Mouse (Mus musculus) heart, embryonic 11.5 days (tissue): Measurements from ENCODE around the gene Rapgef1. TPM values are rescaled to one million over a fixed set of nuclear protein-coding genes. Genes with fewer than 3 reads are reported as not detected.

Source experiments
- ATAC-seq: fragments of 200-750 bp; cut with Nextera tagmentation; replicated peaks from 2 replicates; pipeline ENCODE4 v1.8.0; 2017; ENCODE audit warnings: moderate library complexity; ENCODE audit not compliant: insufficient number of reproducible peaks, low FRiP score, low TSS enrichment
- H3K27ac ChIP-seq: fragments of 300-500 bp; sonication (generic); 2 replicates; pipeline ENCODE4 v1.5.1; 2014; ENCODE audit warnings: mild to moderate bottlenecking, low read depth, low read length
- H3K27me3 ChIP-seq: fragments of 300-500 bp; sonication (generic); 2 replicates; pipeline ENCODE4 v1.6.1; 2014; ENCODE audit warnings: mild to moderate bottlenecking, low read length, mixed read lengths; ENCODE audit not compliant: control insufficient read depth, insufficient read depth
- H3K36me3 ChIP-seq: fragments of 300-500 bp; sonication (generic); 2 replicates; pipeline ENCODE4 v1.6.1; 2014; ENCODE audit warnings: mild to moderate bottlenecking, low read length, moderate library complexity, mixed read lengths; ENCODE audit not compliant: control insufficient read depth, insufficient read depth
- H3K4me1 ChIP-seq: fragments of 300-500 bp; sonication (generic); 2 replicates; pipeline ENCODE4 v1.6.1; 2014; ENCODE audit warnings: low read length; ENCODE audit not compliant: control insufficient read depth, insufficient read depth
- H3K4me2 ChIP-seq: fragments of 300-500 bp; sonication (generic); 2 replicates; pipeline ENCODE4 v1.6.1; 2014; ENCODE audit warnings: mild to moderate bottlenecking, moderate library complexity
- H3K4me3 ChIP-seq: fragments of 300-500 bp; sonication (generic); 2 replicates; pipeline ENCODE4 v1.5.1; 2014; ENCODE audit warnings: low read depth, low read length
- H3K9ac ChIP-seq: fragments of 300-500 bp; sonication (generic); 2 replicates; pipeline ENCODE4 v1.6.1; 2014; ENCODE audit warnings: mild to moderate bottlenecking, low read depth, low read length, moderate library complexity
- H3K9me3 ChIP-seq: fragments of 300-500 bp; sonication (generic); replicated peaks from 2 replicates; pipeline ENCODE4 v1.6.1; 2016; ENCODE audit warnings: low read length; ENCODE audit not compliant: control insufficient read depth
- WGBS: fragments of 180-500 bp; shearing (Covaris S2); extraction: QIAGEN DNeasy Blood & Tissue Kit; methylation state at CpG from one replicate; pipeline ENCODE4 v1.1.7; 2014; ENCODE audit not compliant: insufficient replicate concordance; 5-methylcytosine and 5-hydroxymethylcytosine counted together
- polyA plus RNA-seq: library from polyadenylated mRNA; unstranded; fragments of >200 nt; fragmentation: Nextera tagmentation; extraction: Ambion mirVana; gene quantifications from 2 replicates; pipeline ENCODE4 v1.2.1, GENCODE M21; 2014

Rapgef1 gene
- 9.1 and 9.8 TPM in 2 replicates for polyA plus RNA-seq

DNA sequence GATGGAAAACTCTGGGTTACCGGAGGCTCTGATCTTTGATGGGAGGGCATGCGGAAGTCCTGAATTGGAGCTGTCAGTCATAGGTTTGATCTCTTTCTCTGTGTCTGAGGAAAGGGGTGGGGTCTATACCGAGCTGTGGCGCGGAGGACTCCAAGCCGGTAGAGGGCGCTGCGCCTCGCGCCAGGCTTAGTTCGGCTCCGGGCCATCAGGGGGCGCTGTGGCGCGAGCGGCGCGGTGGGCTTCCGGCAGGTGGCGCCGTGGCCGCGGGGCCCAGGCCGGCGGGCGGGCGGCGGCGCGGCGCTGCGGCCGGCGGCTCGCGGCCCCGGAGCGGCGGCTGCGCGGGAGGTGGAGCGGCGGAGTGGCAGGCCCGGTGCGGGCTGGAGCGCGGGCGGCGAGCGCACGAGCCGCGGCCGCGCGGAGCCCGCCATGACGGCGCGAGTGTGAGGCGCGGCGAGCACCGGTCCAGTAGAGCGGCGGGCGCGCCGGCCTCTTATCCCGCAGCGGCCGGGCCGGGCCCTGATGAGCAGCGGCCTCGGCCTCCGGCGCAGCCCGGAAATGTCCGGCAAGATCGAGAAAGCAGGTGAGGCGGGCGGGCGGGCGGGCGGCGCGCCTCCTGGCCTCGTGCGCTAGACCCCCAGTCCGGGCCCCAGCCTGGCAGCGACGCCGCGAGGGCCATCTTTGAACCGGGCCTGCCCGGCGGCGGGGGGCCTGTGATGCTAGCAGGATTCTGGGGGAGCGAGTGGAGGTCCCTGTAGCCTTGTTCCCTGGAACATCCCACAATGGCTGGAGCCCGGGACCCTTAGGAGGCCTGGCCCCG is at the start of gene Rapgef1:
Rapgef1 (plus strand) TSS at position 237 of the 817 bp plus-strand sequence.
- Histone ChIP-seq H3K27ac (peak within 1 kb of the TSS; percentile 84), H3K36me3 (no peaks in the 10 kb centered on the region), H3K4me2 (peak within 1 kb of the TSS; percentile 90), H3K4me3 (peak within 1 kb of the TSS; percentile 81), H3K9me3 (no peaks in the 10 kb centered on the region), H3K27me3 (no peaks in the 10 kb centered on the region), H3K9ac (peak within 1 kb of the TSS; percentile 90), H3K4me1 (peaks cover 39% of the 10 kb centered on the region)
- WGBS, result 1% methylated on average over 62 of the region's 101 CpGs
- ATAC-seq, result peak; percentile 74

DNA sequence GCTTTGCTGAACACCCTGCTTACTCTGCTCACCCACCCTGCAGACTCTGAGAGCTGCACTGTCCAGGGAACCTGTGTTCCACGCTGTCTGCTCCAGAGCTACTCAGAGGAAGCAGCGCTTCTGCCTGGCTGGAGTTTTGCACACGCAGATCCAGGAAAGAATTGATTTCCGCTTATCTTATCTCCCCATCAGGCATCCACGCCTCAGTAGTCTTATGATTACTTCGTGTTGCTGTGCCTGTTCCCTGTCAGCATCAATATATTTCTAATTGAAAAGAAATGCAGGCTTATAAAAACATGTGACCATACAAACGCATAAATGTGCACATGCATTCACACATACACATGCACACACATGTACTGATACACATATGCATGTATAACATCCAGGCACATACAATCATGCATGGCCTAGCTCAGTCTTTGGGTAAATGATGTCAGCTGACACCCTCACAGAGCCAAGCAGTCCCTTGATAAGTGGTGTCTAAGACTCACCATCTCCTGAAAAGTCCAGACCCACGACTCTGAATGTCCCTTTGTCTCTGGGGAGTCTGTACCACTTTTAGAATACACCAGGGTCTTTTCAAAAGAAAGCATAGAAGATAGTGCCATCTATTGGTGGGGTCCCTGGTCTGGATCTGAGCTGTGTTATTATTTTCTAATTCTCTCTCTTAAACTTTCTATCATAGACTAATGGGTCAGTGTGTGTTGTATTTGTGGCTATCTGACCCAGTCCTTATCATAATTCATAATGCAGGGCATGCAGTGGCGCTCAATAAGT is 47.4 kb upstream of the Rapgef1 start:
- Histone ChIP-seq H3K4me3 (no peak overlapping the region), H3K27me3 (peaks cover 3% of the 10 kb centered on the region; the same call in 1 of the 2 replicates), H3K36me3 (no peaks in the 10 kb centered on the region), H3K4me1 (0 out of 2 replicates have a peak, but pooled peaks cover 2% of the 10 kb centered on the region), H3K27ac (no peak overlapping the region), H3K9me3 (no peaks in the 10 kb centered on the region), H3K9ac (no peak overlapping the region), H3K4me2 (no peak overlapping the region)
- 51% methylated on average over 9 of the region's 9 CpGs for WGBS
- ATAC-seq, result no peak

DNA sequence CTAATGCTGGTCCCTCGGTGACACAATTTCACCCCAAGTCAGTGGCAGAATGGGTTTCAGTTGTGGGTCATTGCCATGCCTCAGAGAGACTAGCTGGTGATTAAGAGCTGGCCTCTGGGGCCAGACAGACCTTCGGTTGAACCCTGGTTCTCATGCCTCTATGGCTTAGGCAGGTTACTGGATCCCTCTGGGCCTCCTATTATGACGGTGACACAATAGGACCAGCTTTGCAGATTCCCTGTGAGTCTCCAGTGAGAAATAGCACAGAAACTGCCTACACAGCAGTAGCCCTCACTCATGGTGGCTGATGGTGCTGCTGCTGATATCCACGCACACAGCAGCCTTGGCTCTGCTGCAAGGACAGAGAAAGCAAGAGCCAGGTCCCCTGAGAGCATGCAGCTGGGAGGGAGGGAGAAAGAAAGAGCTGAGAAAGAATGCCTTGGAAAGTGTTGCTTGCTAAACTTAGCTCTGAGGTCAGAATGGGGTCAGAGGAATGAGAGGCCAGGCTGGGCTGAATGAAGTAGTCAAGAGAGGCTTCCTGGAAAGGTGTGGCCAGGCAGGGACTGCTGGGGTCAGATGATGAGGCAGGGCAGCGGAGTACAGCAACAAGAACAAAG is 46.6 kb upstream of the Rapgef1 start:
- WGBS, result 47% methylated on average over 5 of the region's 5 CpGs
- Histone ChIP-seq H3K9me3 (no peaks in the 10 kb centered on the region), H3K4me3 (no peak overlapping the region)

DNA sequence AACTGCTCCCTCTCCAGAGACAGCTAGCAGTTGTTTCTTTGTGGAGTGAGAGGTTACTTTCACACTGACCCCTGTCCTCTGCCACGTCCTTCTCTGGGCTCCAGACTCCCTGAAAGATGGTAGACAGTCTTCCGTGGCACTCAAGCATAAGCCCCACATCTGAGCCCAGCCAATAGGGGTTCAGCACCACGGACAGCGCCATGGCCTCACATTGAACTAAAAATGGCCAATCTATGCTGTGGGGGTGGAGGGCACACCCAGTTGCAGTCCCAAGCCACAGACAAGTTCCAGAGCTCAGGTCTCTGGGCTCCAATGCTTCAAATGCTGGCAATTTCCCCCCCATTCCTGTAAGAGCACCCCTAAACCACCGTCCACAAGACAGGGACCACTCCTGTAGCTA is 45.9 kb upstream of the Rapgef1 start:
- Histone ChIP-seq H3K9me3 (no peaks in the 10 kb centered on the region), H3K4me2 (no peak overlapping the region), H3K36me3 (no peaks in the 10 kb centered on the region), H3K4me1 (0 out of 2 replicates have a peak, but pooled peaks cover 2% of the 10 kb centered on the region), H3K9ac (no peak overlapping the region), H3K4me3 (no peak overlapping the region), H3K27ac (no peak overlapping the region), H3K27me3 (peaks cover 3% of the 10 kb centered on the region; the same call in 1 of the 2 replicates)
- no peak for ATAC-seq
- WGBS, result 9% methylated on average over 5 of the region's 5 CpGs

More for the DNA sequence above, 46.6 kb upstream of the Rapgef1 start:
- Histone ChIP-seq H3K36me3 (no peaks in the 10 kb centered on the region), H3K27me3 (peaks cover 3% of the 10 kb centered on the region; the same call in 1 of the 2 replicates), H3K4me1 (0 out of 2 replicates have a peak, but pooled peaks cover 2% of the 10 kb centered on the region), H3K4me2 (no peak overlapping the region), H3K27ac (no peak overlapping the region), H3K9ac (no peak overlapping the region)
- no peak for ATAC-seq

DNA sequence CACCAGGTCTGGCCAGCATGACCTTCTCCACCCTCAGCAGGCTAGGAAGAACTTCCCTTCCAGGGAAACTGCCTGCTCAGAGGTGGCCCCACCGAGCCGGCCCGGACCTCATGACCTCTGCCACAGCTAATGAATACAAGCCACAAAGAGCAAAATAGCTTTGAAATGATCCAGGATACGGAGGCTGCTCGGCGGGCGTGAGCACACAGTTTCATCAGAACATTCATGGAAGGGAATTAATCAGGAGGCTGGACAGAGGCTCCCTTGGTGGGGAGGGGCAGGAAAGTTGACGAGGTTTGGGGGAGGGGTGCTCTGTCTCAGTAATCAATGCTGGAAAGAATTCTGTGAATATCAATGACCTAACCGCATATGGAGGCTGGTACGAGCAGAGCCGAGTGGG is 45.3 kb upstream of the Rapgef1 start:
- Histone ChIP-seq H3K9ac (no peak overlapping the region), H3K27me3 (peaks cover 3% of the 10 kb centered on the region; the same call in 1 of the 2 replicates), H3K27ac (no peak overlapping the region), H3K9me3 (no peaks in the 10 kb centered on the region), H3K36me3 (no peaks in the 10 kb centered on the region), H3K4me1 (0 out of 2 replicates have a peak, but pooled peaks cover 2% of the 10 kb centered on the region), H3K4me3 (no peak overlapping the region), H3K4me2 (no peak overlapping the region)
- 39% methylated on average over 11 of the region's 11 CpGs for WGBS
- ATAC-seq, result no peak

DNA sequence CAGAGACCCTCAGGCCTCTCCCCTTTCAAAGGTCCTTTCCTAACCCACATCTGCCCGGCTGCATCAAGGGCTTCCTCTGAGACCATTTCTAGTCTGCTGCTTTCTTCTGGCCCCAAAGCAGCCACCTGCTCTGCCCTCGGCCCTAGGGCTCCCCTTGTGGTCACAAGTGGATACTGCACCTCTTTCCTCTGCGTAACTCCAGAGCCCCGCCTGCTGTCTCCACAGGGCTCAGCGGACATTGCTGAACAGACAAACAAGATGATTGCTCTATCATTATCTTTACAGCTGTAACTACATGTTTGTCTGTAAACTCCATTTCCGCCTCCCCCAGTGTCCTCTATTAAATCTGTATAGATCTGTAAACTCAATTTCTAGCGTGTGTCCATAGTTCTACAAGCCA is 37.1 kb upstream of the Rapgef1 start:
- no peak for ATAC-seq
- no peaks in the 10 kb centered on the region for H3K36me3 ChIP-seq
- WGBS, result 6% methylated on average over 7 of the region's 7 CpGs
- H3K27me3 ChIP-seq, result 0 out of 2 replicates have a peak, but pooled peaks cover 4% of the 10 kb centered on the region
- H3K9ac ChIP-seq, result no peak overlapping the region
- no peaks in the 10 kb centered on the region for H3K9me3 ChIP-seq
- H3K4me1 ChIP-seq, result no peaks in the 10 kb centered on the region
- H3K27ac ChIP-seq, result no peak overlapping the region
- no peak overlapping the region for H3K4me3 ChIP-seq
- no peak overlapping the region for H3K4me2 ChIP-seq

DNA sequence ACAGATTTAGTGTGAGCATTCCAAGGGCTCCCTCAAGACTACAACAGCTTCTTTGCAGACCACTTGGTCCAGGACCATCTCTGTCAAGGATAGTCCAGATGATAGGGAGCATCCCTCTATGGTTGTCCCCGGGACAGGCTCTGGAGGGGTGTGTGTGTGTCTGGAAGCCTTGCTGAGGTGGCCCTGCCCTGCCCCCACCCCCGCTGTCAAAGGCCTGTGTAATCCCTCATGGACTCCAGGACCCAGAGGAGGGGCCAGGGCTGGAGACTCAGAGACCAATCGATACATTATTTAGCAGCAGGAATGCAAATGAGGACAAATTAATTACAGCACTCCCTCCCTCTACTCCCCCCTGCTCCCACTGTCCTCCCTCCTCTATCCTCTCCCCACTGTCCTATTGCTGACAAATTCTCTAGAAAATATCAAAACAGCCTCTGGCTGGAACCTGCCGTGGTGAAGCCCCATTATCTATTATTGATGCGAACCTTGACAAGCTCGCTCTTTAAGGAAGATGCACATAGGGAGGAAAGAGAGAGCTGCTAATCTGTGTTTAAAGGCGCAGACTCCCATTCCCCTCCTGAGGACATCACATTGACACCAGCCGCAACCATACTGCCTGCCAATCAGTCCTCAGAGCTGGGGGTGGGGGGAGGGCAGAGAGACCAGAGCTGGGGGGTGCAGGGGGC is 33.4 kb upstream of the Rapgef1 start:
- Histone ChIP-seq H3K9me3 (no peaks in the 10 kb centered on the region), H3K9ac (0 out of 2 replicates have a peak overlapping the region, but pooled peaks have one; percentile 3), H3K36me3 (no peaks in the 10 kb centered on the region), H3K4me1 (no peaks in the 10 kb centered on the region), H3K4me3 (no peak overlapping the region), H3K27me3 (0 out of 2 replicates have a peak, but pooled peaks cover 4% of the 10 kb centered on the region), H3K27ac (no peak overlapping the region), H3K4me2 (no peak overlapping the region)
- no peak for ATAC-seq
- 37% methylated on average over 8 of the region's 8 CpGs for WGBS

DNA sequence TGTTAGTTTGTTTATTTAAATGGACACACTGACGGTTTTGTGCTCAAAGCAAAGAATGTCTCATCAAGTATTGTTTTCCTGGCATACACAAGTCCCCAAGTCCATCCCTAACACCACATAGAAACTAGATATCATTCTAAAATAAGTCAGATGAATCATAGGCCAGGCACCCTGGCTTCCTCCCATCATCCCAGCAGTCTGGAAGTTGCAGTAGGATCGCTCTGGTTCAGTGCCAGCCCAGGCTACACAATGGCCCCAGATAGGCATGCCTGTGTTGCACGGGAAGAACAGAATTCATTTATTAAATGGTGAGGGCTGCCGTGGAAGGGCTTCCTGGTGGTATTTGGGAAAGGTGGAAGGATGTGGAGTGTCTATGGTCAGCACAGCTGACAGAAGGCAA is 31.5 kb upstream of the Rapgef1 start:
- H3K27ac ChIP-seq, result no peak overlapping the region
- 55% methylated on average over 4 of the region's 4 CpGs for WGBS
- H3K27me3 ChIP-seq, result 0 out of 2 replicates have a peak, but pooled peaks cover 4% of the 10 kb centered on the region
- H3K9ac ChIP-seq, result no peak overlapping the region
- ATAC-seq, result no peak
- no peaks in the 10 kb centered on the region for H3K4me1 ChIP-seq
- no peak overlapping the region for H3K4me2 ChIP-seq
- H3K4me3 ChIP-seq, result no peak overlapping the region
- H3K9me3 ChIP-seq, result no peaks in the 10 kb centered on the region
- no peaks in the 10 kb centered on the region for H3K36me3 ChIP-seq
